Mouse (Mus musculus) embryonic fibroblast, embryonic 13.5 days (primary cell): ENCODE measurements at regions not wholly inside any gene's neighbourhood (a gene's known extent, or its start where the extent isn't known, plus 50 kb on each side); places are given as distances from the start of the nearest gene placed in this dataset.

Experiments used
- CTCF ChIP-seq: IDR thresholded peaks from 2 replicates; pipeline ENCODE4 v1.5.1; 2011; ENCODE audit warnings: mild to moderate bottlenecking, control low read depth, low read length, moderate library complexity, borderline replicate concordance; ENCODE audit not compliant: insufficient read depth
- POLR2A ChIP-seq: IDR thresholded peaks from 2 replicates; pipeline ENCODE4 v1.6.1; 2011; ENCODE audit warnings: low read depth, mild to moderate bottlenecking, control low read depth, low read length, moderate library complexity

GRCm38 (mm10) chr6:50961592-50961991 lies 307.4 kb upstream of the Npvf start:
- TF ChIP-seq POLR2A (no peak), CTCF (no peak)
